Mouse (Mus musculus) layer of hippocampus, adult 18-20 months (tissue): ENCODE results near the gene Zkscan14. TPM values are rescaled to one million over a fixed set of nuclear protein-coding genes. Genes with fewer than 3 reads are reported as not detected.

Experiments used
- total RNA-seq, 2 experiments: library from RNA; stranded (reverse); gene quantifications; 2 replicates each; pipeline ENCODE4 v1.2.3; 2021

The Zkscan14 gene
- total RNA-seq, 2 experiments from 2014 or later = 12.6 to 12.8 TPM

Other genes with a start within 250 kb of the Zkscan14 start
- gene Smurf1, start 236.0 kb downstream of the Zkscan14 start, total RNA-seq = 10 to 100 TPM; 29.4 to 32.2 TPM
- gene Gm4871, start 169.1 kb downstream of the Zkscan14 start, total RNA-seq = not detected
- not detected for gene 1700018F24Rik, start 158.9 kb downstream of the Zkscan14 start, total RNA-seq
- 100 to 1,000 TPM; 254 to 263 TPM for gene Arpc1a, start 118.0 kb downstream of the Zkscan14 start, total RNA-seq
- not detected for gene Kpna7, start 117.8 kb downstream of the Zkscan14 start, total RNA-seq
- gene Arpc1b, start 87.7 kb downstream of the Zkscan14 start, total RNA-seq = 10 to 100 TPM; 17.5 to 19.1 TPM
- gene Pdap1, start 61.6 kb downstream of the Zkscan14 start, total RNA-seq = 10 to 100 TPM; 88.5 to 94.7 TPM
- gene Bud31, start 61.5 kb downstream of the Zkscan14 start, total RNA-seq = 10 to 100 TPM; 66.7 to 71.9 TPM
- 10 to 100 TPM; 25.2 to 28.5 TPM for gene Ptcd1, start 34.8 kb downstream of the Zkscan14 start, total RNA-seq
- gene Cpsf4, start 34.7 kb downstream of the Zkscan14 start, total RNA-seq = 10 to 100 TPM; 23.5 to 23.8 TPM
- 100 to 1,000 TPM; 241 to 256 TPM for gene Atp5j2, start 9.8 kb downstream of the Zkscan14 start, total RNA-seq
- gene Zkscan5, start 2.7 kb upstream of the Zkscan14 start, total RNA-seq = 10 to 100 TPM; 11.6 to 12.0 TPM
- gene Zfp655, start 29.8 kb upstream of the Zkscan14 start, total RNA-seq = 10 to 100 TPM; 27.6 to 28.9 TPM
- 10 to 100 TPM; 19.7 to 20.1 TPM for gene Zscan25, start 78.6 kb upstream of the Zkscan14 start, total RNA-seq
- gene Cyp3a57, start 143.4 kb upstream of the Zkscan14 start, total RNA-seq = not detected